ENCODE assay signal across 14 mouse cellular contexts in the genomic region with DNA sequence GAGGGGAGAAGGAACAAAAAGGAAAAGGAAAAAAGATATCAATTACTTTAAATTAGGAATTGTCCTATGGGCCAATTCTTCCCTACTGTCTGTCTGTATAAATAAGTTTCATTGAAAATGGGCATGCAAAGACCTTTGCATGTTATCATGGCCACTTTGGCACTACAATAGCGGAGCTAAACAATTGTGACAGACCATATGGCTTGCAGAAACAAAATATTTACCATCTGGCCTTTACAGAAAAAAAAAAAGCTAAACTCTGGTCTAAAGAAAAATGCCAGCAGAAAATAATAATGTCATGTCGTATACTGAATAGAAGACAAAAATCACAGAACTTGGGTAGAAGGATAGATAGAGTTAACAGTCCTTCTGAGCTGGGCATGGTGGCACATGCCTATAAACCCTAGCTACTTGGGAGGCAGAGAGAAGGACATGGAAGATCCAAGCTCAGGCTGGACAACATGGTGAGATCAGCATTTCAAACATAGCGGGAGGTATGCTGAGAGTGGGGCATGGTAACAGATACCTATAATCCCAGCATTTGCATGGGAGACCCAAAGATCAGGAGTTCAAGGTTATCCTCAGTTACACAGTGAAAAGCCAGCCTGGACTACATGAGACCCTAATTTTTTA.
"Had no signal": no experiment of that assay in that cellular context is flagged by ENCODE, and none has a peak within 500 bp of the region (broad histone marks: within the 10 kb centered on the region; RNA-seq: fewer than 3 reads in every experiment).

No protein-coding gene starts in this region.

- ATAC-seq: lung, postnatal 0 days; midbrain, embryonic 13.5 days; midbrain, embryonic 15.5 days had no signal

- DNase-seq: lung, adult 2 months; lung, postnatal 14 days; lung, postnatal 36 days; right cerebral cortex, postnatal 14 days; thymus, adult 18-20 months; thymus, postnatal 14 days; thymus, postnatal 36 days had no signal

- H3K4me3 ChIP-seq: lung, embryonic 15.5 days; megakaryocyte, embryonic 14.5 days; midbrain, embryonic 13.5 days; midbrain, embryonic 15.5 days; neural tube, embryonic 12.5 days had no signal

- H3K27me3 ChIP-seq: neural tube, embryonic 12.5 days had no signal

- H3K27ac ChIP-seq: lung, embryonic 15.5 days; macrophage; midbrain, embryonic 13.5 days; midbrain, embryonic 15.5 days; neural tube, embryonic 12.5 days had no signal

- H3K4me1 ChIP-seq: lung, embryonic 15.5 days; megakaryocyte, embryonic 14.5 days; neural tube, embryonic 12.5 days had no signal
